Mouse (Mus musculus): Measurements from ENCODE around the gene Bcl2l14.
A peak's percentile ranks its signal among the peaks of the same experiment; 100 is the strongest.

Bcl2l14 gene

DNA sequence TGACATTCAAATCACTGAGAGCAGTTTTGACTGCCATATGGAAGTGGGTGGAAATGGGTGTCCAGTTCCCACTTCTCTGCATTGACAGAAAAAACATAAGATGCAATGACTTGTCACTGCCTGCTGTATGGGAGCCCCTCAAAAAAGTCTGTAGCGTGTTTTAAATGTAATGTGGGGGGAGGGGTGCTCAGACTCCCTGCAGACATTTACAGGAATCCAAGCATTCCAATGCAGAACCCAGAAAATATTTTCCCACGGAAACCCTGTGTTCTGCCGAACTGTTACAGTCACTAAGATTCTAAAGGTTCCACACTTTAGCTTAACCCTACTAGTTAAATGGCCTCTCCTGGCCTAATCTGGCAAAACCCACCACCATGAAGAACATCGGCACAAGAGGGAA lies at the start of gene Bcl2l14:
Bcl2l14 (plus strand) TSS at position 301 of the 400 bp plus-strand sequence.
- no peak for DNase-seq (ENCODE audit: low spot score)

DNA sequence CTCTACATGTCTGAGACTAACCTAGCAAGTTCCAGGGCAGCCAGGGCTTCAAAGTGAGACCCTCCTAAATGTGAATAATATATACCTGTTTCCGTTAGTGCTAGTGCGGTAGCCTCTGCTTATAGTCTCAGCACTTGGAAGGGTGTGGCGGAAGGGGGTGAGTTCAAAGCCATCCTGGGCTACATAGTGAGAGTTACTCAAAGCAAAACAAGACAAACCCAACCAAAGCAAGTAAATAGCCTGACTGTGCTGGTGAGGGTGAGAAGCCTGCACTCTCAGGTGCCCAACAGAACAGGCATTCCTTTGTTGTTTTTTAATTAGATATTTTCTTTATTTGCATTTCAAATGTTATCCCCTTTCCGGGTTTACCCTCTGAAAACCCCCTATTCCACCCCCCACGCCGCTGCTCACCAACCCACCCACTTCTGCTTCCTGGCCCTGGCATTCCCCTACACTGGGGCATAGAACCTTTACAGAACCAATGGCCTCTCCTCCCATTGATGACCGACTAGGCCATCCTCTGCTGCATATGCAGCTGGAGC lies 47.5 kb upstream of the Bcl2l14 start:
- no peak for DNase-seq (ENCODE audit: low spot score)

DNA sequence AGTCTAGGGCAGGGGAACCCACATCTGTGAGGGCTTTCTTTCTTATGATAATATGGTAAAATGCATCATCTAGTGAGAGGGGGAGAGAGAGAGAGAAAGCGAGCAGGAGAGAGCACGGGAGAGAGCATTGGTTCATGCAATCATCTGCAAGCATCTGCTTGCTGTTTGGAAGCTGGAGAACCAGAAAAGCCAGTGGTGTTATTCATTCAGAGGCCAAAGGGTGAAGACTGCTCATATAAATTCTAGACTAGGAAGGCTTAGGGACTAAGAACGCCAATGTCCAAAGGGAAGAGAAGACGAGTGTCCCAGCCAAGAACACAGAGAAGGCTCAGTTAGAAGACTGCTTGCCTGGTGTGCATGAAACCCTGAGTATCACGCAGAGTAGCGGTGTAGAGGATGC lies 43.2 kb upstream of the Bcl2l14 start:
- DNase-seq (ENCODE audit: low spot score): no peak

- DNase-seq (ENCODE audit: low spot score): no peak
These were observed 42.4 kb upstream of the Bcl2l14 start for GRCm38 (mm10) chr6:134353751-134354150.

DNA sequence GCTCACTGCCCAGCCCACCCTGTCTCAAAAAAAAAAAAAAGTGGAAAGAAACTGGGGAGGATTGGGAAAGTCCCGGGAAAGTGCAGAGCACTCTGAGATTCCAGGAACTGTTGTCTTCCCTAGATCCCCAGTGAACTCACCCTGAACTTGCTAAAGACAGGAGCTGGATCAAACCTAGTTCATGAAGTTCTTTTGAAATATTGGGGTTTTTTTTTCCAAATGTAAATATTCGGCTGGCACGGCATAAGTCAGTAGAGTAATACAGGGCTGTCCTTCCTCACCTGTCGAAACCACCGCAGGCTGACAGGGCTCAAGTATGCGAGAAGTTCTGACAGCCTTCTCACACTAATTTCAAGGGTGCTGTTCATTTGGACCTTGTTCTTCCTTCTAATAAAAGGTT lies 38.5 kb upstream of the Bcl2l14 start:
- no peak for DNase-seq (ENCODE audit: low spot score)

DNA sequence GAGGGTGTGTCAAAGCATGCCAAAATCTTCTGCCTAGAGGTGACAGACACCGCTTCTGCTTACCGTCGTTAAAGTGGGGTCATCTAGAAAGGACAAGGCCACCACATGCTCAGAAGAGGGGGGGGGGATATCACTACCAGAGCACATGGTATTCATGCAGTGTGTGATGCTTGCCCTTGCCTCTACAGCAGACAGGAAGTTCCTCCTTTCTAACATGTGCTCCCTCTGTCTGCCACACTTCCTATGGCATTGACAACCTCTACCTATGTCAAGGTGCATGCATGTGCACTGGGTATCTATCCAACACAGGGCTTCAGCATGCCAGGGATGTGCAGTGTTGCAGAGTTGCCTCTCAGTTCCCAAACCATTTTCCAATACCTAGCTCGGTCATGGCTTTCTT lies 36.0 kb upstream of the Bcl2l14 start:
- DNase-seq (ENCODE audit: low spot score): no peak

- DNase-seq (ENCODE audit: low spot score): no peak
These were observed 31.5 kb upstream of the Bcl2l14 start for GRCm38 (mm10) chr6:134364644-134365043.

DNA sequence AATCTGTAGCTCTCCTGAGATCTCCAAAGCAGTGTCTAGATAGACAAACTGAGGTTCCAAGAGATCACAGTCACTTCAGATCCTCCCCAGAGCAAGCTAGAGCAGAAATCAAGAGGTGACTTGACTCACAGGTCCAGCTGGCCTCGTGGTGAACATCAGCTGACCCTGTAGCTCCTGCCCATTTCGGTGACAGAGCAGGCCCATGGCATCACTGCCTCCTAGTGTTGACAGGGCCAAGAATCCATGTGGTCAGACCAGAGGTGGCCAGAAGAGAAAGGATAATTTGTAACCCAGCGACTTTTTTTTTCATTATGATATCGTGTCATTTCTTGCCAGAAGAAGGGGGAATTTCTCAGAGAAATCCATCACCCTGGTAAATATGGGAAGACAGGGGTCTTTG lies 30.2 kb upstream of the Bcl2l14 start:
- DNase-seq (ENCODE audit: low spot score): no peak

- no peak for DNase-seq (ENCODE audit: low spot score)
These were observed 29.5 kb upstream of the Bcl2l14 start for GRCm38 (mm10) chr6:134366366-134367351.

GRCm38 (mm10) chr6:134367366-134368281 lies 28.5 kb upstream of the Bcl2l14 start:
- DNase-seq (ENCODE audit: low spot score): no peak

DNA sequence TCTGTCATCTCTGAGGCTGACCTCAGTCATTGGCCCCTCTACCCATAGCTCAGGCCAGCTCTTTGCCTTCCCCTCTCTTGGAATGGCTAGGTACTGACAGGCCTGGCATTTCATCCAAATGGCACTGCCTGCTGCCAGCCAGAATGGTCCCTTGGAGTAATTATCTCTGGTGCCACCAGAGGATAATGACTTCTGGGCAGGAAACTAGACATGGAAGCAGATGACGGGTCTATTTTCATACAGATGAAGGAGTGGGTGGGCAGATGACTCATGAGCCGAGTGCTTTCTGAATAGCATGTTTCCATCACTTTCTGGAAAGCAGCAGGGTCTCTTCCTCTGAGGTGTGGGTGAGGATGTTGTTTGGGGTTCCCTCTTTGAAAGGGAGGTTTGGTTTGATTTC lies 23.2 kb upstream of the Bcl2l14 start:
- DNase-seq (ENCODE audit: low spot score): no peak

DNA sequence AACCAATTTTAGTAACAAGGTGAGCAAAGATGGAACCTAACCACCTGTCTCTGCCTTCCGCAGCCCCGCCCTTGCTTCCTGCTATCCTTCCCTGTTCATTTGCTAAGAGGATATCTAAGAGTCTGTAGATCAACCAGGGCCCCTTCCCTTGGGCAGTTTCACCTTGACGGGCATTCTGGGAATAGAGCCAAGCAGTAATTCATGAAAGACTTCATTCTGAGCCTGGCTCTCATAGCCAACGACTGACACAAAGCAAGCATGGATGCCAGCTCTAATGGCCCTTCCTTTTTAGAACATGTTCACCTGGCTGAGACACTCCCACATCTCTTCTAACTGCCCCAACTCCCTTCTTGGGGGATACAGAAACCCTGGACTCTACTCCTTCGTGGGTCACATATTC lies 18.9 kb upstream of the Bcl2l14 start:
- no peak for DNase-seq (ENCODE audit: low spot score)

- no peak for DNase-seq (ENCODE audit: low spot score)
These were observed 18.3 kb upstream of the Bcl2l14 start for GRCm38 (mm10) chr6:134377856-134378255.

DNA sequence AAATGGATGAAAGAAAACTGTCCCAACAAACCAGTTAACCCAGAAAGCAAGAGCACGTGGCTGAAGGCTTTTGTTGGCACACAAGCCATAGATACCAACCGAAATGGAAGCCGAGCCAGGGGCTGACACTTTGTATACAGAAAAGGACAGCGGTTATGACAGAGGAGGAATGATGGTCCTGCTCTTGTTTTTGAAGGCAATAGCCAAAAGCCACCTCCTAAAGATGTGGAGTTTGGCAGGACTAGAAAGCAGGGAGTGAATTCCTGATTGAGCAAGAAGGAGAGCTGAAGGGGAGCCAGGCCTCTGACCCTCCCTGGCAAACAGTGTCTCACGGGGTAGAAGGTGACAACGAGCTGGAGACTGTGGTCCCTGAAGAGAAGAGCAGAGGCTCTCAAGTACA lies 14.7 kb upstream of the Bcl2l14 start:
- DNase-seq (ENCODE audit: low spot score): no peak

DNA sequence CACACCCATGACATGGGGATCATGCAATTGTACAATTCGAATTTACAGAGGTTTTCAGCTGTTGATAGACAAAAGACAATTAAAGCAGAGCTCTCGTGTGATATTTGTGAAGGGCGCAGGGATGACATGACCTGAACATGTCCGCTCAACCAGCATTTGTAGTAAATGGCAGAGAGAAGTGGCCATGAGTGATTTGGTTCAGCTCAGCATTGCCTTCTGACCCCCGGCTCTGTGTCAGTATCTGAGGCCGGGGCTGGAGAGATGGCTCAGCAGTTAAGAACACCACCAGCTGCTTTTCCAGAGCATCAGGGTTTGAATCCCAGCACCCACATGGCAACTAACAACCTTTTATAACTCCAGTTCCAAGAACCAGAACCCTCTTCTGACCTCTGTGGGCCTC lies 10.2 kb upstream of the Bcl2l14 start:
- DNase-seq (ENCODE audit: low spot score): no peak

GRCm38 (mm10) chr6:134387396-134387795 lies 8.7 kb upstream of the Bcl2l14 start:
- no peak for DNase-seq (ENCODE audit: low spot score)

- no peak for DNase-seq (ENCODE audit: low spot score)
These were observed 7.6 kb upstream of the Bcl2l14 start for GRCm38 (mm10) chr6:134388424-134389110.

DNA sequence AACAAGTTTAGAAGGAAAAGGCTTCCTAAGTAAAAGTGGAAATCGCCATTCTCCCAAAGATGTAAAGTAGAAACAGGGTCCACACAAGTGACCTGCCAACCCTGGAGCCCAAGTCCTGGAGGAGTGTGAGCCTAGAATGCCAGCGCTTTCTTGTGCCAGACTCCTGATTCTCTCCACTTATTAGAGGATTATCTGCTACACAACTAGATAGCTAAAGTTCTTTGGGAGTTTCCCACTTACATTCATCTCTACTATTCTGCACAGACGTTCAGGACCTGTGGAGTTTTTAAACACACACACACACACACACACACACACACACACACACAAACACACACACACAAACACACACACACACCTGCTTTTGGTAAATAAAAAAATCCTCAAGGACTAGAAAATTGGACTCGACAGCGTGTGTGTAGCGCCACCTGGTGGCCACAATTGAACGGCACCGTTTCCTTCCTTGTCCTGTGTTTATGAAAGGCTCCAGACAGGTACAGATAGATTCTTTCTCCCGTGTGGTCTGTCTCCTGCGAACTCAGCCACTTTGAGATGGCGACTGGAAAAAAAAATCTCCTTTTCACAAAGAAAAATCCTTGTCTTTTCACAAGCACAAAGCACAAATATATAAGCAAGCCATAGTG lies 6.7 kb upstream of the Bcl2l14 start:
- peak; percentile 62 for DNase-seq (ENCODE audit: low spot score)

GRCm38 (mm10) chr6:134389917-134390316 lies 6.2 kb upstream of the Bcl2l14 start:
- DNase-seq (ENCODE audit: low spot score): no peak

- DNase-seq (ENCODE audit: low spot score): no peak
These were observed 5.3 kb upstream of the Bcl2l14 start for GRCm38 (mm10) chr6:134390837-134391236.
